Mouse (Mus musculus) left cerebral cortex, adult 11 months (tissue): ENCODE results near the gene Pex6.

ENCODE experiments used
- DNase-seq: peaks from one replicate; pipeline ENCODE4 v3.0.0; 2022; ENCODE audit warnings: low spot score

The Pex6 gene

DNA sequence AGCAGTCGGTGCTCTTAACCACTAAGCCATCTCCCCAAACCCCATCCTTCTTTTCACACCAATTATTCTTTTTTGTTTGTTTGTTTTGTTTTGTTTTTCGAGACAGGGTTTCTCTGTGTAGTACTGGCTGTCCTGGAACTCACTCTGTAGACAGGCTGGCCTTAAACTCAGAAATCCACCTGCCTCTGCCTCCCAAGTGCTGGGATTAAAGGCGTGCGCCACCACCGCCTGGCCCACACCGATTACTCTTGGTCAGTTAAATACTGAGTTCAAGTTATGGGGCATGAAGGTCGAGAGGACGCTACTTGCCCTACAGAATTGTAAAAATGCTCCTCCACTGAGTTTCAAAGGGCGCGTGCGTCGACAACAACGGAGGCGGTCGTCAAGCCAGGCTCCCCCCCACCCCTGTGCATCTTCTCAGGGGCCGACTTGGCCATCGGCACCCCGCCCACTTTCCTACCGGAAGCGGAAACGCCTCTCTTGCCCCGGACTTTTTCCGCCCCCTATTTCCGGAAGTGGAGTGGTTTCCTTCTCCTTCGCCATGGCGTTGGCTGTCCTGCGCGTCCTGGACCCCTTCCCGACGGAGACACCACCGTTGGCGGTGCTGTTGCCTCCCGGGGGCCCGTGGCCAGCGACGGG is at the start of gene Pex6:
TSS of gene Pex6 (plus strand) at position 505 of the 639 bp plus-strand sequence.
- DNase-seq: peak; percentile 86

DNA sequence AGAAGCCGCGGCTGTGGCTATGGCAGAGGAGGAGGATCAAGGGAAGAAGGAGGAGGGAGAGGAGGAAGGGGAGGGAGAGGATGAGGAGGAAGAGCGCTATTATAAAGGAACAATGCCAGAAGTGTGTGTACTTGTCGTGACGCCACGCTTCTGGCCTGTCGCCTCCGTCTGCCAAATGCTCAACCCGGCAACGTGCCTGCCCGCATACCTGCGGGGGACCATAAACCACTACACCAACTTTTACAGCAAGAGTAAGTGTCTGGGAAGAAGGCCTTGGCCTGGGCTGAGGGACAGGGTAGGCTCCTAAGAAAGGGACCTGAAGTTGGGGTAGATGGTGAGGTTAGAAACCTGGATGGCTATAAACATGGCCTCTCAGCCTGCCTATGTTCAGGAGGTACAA is 49.3 kb upstream of the Pex6 start:
- DNase-seq: no peak

GRCm38 (mm10) chr17:46662730-46663129 is 48.5 kb upstream of the Pex6 start:
- no peak for DNase-seq

DNA sequence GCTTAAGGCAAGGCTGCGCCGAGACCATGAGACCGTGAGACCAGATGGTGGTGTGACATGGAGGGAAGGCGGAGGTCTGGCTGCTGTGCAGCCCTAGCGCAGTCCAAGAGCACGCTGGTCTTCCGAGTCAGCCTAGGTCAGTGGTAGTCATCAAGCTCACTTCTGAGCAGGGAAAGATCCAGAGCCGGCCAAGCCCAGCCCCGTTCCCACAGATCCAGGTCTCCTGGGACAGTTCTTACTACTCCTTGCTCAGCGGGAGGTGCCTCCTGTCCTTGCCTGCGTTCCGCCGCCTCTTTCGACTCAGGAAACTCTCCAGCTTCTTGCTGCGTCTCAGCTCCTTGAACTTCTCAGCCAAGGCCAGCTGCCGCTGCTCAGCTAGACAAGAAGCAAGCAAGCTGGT is 43.6 kb upstream of the Pex6 start:
- DNase-seq: no peak

DNA sequence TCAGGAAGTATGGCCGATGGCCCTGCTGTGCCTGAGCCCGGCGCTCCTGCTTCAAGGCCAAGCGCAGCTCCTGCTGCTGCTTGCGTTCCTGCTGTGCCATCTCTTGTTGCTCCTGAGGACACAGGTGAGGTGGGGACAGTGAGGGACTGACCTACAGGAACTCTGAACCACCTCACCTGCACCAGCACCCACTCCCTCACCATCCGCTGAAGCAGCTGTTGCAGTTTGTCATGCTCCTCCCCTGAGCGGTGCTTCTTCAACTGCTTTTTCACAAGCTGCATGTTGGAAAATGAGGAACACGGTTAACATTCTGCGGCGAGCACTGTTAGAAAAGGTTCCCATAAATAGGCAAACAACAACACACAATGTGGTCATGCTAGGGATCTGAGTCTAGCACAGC is 41.4 kb upstream of the Pex6 start:
- DNase-seq: no peak

DNA sequence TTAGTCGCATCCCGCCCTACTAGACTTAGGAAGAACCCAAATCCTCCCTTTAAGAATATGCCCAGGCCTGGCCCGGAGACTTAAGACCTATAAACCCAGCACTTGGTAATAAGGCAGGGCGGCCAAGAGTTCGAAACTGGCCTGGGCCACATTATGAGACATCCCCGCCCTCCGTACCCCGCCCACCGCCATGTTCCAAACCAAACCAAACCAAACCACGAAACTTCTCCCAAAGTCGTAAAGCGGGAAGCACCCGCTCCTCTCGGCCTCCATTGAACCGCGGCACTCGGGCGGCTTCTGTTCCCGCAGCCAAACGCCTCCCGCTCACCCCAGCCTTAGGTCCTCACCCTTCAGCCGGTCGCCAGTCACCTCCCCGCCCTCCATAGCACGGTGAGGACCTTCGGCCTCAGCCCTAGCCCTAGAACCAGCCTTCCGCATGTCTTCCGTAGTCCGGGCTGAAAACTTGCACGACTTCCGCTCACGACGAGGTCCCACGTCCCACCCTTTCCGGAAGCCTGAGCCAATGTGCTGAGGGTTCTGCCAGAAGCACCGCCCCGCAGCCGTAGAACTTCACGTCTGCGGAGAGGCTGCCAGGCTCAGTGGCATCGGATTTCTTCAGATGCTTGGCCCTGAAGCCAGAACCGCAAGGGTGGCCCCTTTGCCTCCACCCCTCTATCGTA is 37.3 kb upstream of the Pex6 start, which contains the start of gene Rrp36:
TSS of gene Rrp36 (minus strand) at position 503 of the 680 bp plus-strand sequence.
- peak; percentile 82 for DNase-seq

DNA sequence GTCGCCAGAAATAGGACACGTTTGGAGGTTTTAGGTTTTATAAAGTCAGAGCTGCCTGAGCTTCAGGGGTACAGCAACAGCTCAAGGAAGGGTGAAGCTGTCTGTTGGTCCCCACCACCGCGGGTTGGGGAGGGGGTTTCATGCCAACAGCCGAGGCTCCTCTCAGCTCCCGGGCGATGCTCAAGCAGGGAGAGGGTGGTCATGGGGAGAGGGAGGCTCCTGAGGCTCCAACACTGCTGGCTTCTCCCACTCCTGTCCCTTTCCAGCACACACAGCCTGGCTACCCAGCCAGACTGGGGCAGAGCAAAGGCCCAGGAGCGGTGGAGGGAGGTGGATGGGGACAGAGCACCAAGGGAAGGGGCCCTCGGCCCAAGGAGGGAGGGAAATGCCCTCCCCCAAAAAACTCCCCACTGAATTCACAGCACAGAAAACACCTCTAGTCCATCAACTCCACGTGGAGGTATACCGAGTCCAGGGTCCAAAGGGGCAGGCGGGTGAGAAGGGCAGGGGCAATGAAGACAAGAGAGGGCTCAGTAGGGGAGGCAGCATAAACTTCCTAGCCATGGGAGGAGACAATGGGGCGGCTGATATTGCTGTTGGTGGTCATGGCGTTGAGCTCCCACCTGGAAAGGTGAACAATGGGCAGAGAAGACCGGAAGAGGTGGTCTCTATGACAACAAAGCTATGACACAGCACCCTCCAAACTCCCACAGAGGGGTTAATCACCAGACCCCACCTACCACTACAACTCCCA is 36.6 kb upstream of the Pex6 start:
- DNase-seq: no peak

DNA sequence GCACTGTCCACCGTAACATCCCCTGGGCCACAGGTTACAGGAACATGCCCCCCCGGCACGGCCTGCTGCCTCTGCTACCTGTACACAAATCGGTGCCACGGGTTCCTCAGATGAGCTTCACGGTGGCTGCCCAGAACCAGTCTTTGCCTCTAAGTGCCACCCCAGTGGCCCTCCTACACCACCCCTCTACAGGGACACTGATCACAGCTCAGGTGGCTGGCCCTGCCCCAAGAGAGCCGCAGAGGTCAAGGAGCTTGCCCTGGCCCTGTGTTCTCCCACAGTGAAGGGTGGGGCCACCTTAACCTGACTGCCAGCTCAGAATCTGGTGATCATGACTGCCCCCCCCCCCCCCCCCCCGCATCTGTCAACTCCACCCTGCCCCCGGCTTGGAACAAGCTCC is 32.8 kb upstream of the Pex6 start, which contains the start of gene Mea1:
TSS of gene Mea1 (plus strand) at position 378 of the 400 bp plus-strand sequence.
- no peak for DNase-seq

DNA sequence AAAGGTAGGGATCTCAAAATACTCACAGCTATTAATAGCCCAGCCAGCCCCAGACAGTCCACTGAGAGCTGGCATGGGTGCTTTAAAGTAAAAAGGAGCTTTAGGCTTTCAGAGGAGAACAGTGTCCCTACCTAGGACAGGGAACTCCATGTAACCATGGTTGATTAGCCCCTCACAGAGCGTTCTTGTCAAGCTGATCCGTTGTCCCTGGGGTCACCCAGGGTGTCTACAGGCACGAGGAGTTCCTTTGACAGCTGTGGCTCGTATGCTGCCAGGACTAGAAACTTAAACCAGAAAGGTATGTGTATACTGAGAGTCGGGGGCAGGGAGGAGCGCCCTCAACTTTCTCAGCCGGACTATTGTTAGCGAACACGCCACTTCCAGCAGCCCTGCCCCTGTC is 32.4 kb upstream of the Pex6 start:
- DNase-seq: no peak

DNA sequence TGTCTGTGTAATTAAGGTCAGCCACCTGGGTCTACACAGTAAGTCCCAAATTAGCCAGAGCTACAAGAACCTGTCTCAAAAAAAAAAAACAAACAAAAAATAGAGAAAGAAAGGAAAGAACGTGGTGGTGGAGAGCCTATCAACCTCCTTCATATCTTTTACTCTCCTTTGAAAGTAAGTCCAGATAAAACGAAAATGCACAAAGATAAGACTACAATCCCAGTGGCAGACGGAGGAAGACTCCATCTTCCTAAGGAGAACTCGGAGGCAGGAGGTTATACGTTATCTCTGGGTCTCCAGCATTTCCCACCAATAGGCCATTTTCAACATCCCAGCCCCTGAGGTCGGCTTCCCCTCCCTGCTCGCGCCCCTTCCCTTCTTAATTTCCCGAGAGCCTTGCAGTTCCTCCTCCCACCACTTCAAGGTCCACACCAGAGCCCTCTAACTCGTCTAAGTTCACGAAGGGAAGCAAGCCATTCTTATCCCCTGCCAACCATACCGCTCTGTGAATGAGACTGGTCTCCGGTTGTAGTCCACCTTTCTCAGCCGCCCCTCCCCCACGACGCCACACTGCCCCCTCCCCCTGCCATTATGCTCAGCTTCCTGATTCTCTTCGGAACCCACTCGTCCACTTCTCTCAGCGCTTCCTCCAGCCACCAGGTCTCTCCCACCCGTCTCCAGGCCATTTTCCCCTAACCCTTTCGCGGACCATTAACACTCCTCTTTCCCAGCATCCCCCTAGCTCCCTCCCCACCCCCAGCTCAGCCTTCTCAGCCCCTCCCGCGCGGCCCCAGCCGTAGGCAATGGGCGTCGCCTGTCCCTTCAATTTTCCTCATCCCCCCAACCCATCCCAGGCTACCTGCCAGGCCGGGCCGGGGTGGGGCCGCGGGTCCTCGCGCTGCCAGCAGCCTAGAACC is 31.2 kb upstream of the Pex6 start:
- DNase-seq: no peak

DNA sequence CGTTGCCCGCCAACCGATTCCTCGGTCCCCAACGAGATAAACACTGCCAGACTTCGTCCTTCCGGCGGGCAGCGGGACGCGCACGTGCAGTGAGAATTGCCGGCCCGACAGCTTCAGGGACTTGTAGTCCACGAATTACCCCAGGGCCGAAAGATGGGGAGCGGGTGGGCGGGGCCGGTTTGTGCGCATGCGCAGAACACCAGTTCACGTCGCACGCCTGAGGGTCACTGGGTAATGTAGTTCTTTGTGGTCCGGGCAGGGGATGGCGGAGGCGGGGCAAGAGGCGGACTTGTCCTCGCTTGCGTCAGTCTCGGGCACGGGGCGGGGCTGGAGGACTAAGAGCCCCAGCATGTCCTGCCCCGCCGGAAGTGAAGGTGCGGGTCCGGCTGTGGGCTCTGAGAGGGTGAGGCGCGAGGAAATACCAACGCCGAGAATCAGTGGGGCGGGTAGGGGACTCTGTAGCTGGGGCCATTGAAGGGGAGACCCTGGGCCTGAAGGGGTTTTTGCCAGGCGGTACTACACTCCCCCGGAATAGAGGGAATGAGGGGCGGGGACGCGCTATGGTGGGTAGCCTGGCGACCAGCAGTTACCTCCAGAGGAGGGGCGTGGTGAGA is 30.4 kb upstream of the Pex6 start, which contains the start of gene Klhdc3:
TSS of gene Klhdc3 (minus strand) at position 155 of the 614 bp plus-strand sequence.
- DNase-seq: peak; percentile 94

DNA sequence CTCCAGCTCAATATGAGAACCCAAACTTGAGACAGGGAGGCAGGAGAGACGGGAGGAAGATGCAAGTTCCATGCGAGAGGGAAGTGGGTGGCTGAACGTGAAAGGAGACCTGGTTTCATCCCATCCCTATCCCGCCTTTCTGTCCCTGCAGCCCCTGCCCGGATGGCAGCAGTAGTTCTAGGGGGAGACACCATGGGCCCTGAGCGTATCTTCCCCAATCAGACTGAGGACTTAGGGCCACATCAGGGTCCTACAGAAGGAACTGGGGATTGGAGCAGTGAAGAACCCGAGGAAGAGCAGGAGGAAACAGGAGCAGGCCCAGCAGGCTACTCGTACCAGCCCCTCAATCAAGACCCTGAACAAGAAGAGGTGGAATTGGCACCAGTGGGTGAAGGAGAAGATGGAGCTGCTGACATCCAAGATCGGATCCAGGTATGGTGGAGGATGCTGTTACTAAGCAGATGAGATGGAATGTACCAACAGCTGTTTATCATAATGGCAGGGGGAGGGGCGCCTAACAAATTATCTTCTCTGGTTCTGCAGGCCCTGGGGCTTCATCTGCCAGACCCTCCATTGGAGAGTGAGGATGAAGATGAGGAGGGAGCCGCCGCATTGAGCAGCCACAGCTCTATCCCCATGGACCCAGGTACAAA is 29.7 kb upstream of the Pex6 start:
- DNase-seq: no peak

- no peak for DNase-seq
These were observed 28.4 kb upstream of the Pex6 start for GRCm38 (mm10) chr17:46682654-46683389.

DNA sequence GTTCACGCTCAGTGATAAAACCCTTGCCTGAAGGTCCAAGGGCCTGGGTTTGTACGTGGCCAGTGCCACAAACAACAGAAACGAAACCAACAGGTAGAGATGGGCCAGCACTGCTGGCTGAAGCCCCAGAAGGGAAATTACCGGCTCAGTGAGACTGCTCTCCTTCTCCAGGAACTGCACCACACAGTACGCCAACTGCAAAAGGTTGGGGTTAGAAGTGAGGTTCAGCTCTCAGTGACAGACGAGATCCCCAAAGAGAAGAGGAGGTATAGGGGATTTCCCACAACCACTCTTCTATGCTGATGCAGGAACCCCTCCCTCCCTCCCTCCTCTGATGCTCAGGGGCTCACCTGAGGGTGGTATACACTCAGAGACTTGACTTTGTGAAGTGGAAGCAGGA is 25.4 kb upstream of the Pex6 start:
- DNase-seq: no peak

DNA sequence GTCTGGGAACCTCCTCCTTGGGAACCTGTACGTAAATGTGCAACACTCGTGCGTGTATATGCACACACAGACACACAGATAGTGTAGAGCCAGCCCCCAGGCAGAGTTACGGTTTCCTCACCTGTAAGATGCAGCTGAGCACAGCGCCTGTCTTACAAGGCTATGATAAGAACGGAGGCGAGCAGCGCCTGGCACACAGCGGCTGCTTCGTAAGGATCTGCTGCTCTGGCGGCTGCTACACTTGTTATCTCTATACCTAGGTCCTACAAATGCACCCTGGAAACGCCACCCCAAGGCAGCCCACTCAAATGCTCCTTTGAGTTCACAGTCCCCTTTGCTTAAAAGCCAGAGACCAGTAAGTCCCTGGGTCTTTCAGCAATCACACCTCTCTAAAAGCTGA is 20.6 kb upstream of the Pex6 start:
- no peak for DNase-seq

- no peak for DNase-seq
These were observed 19.9 kb upstream of the Pex6 start for GRCm38 (mm10) chr17:46691390-46691789.

DNA sequence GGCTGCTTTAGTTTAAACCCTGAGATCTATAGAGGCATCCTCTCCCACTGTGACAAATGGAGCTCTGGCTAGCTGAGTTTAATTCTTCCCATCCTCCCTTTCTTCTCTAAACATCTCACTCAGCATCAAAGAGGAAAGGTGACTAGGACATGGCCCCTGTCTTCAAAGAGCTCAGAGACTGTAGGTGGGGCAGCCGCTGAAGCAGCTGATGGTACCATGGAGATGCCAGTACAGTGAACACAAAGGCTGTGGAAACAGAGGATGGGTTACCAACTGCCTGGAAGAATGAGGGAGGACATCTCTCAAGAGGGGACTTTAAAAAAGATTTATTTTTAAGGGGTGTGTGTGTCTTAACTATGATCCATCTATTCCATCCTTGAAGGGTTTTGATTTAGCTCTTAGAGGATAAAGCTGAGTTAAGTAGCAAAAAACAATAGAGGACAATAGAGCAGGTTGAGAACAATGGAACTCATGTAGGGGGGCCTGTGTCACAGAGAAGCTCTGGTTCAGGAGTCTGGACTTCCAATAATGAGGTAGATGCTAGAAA is 16.7 kb upstream of the Pex6 start:
- no peak for DNase-seq

DNA sequence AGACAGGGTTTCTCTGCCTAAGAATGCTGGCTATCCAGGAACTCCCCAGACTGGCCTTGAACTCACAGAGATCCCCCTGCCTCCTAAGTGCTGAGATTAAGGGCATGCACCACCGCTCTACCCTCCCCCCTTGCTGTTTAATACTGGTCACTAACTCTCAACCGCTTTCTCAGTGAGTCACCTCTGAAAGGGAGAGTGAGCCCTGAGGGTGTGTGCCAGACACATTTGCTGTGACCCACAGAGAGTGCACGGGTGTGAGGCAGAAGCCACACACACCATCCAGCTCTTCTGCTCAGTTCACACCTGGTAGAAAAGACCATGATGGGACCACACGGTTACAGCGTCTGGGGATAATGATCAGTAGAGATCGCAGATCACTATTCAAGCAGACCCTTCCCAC is 12.7 kb upstream of the Pex6 start:
- DNase-seq: no peak

- DNase-seq: no peak
These were observed 12.0 kb upstream of the Pex6 start for GRCm38 (mm10) chr17:46699245-46699644.

DNA sequence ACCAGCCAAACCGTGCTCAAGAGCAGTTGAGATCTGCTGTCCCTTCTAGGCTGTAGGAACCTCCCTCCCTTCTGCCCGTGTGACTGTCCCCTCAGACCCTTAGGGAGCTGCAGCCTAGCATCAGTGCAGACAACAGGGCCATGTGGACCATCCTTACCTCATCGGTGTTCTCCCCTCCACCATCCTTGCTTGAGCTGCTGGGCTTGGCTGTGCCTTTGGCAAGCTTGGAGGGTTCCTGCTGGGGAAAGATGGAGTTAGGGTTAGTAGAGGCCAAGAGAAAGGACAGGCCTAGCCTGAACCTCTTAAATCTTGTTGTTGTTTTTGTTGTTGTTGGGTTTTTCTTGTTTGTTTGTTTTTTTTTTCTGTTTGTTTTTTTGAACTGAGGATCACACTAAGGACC is 11.4 kb upstream of the Pex6 start:
- no peak for DNase-seq
